7 mouse cellular contexts compared by ENCODE assay signal in the genomic region with DNA sequence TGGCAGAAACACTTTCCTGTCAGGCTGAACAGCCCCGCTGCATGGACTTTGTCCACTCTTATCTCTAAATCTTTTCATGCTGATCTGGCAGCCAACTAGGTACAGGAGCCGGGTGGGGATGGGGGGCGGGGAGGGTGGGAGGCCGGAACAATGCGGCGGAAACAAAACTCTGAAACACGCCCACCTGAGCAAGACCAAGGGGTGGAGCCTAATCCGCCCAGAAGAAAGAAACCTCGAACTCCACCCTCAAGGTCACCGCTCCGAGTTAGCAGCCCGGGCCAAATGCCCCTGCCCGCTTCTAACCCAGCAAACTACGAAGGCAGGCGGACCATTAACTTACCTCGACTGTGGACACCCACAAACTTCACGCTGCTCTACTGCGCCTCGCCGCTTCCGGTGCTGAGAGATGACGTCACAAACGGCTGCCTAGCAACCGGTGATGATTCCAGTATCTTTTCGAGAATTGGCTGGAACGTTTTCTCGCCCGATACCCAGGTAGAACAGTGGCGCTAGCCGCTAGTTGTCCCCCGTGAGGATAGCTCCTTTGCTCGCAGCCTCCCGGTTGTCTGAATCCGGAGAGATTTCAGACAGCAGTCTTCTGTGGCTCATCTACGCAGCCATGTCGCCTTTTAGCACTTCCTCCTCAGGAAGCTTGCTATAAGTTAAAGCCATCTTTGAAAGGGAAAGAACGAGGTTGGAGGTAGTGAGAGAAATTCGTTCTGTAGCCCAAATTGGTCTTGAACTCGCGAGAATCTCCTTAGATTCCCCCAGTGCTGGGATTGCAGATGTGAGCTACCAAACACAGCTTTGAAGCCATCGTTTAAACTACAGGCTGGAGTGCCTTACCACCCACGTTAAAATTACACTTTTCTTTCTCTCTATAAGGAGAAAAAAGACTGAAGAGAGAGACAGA. TPM values are rescaled to one million over a fixed set of nuclear protein-coding genes. Genes with fewer than 3 reads are reported as not detected.
DNase-seq lines count a peak whose midpoint lies in the region; ATAC-seq lines count a peak whose summit lies in the region.

Gene Aptx (minus strand): TSS at position 398 of the 913 bp plus-strand sequence.

- H3K4me1 ChIP-seq in intestine, embryonic 16.5 days (ENCODE audit: control insufficient read depth, insufficient read depth, low read length): peaks cover 25% of the 10 kb centered on the region
- H3K4me1 ChIP-seq in midbrain, embryonic 11.5 days (ENCODE audit: control insufficient read depth, insufficient read depth, low read length): peaks cover 16% of the 10 kb centered on the region

- H3K9ac ChIP-seq in intestine, embryonic 16.5 days (ENCODE audit: low read depth, low read length): peak within 1 kb of the TSS; percentile 72
- H3K9ac ChIP-seq in midbrain, embryonic 11.5 days (ENCODE audit: low read length): peak within 1 kb of the TSS; percentile 74

- H3K4me2 ChIP-seq in intestine, embryonic 16.5 days (ENCODE audit: low read depth, low read length): peak within 1 kb of the TSS; percentile 72
- peak within 1 kb of the TSS; percentile 72 for H3K4me2 ChIP-seq in midbrain, embryonic 11.5 days

- intact Hi-C loops in left cerebral cortex, postnatal 36 days (cut with DNase I): loop anchor here (1.0 kb wide), 1 partner anchor 19 kb away; the partner anchor contains the start of gene Dnaja1

- ATAC-seq in intestine, embryonic 16.5 days: peak; percentile 85
- peak; percentile 94 for ATAC-seq in midbrain, embryonic 11.5 days (ENCODE audit: low FRiP score)

- DNase-seq in adrenal gland, adult 2 months: peak; percentile 96
- DNase-seq in embryo, embryonic 11.5 days (ENCODE audit: low read depth, low spot score): peak; percentile 94
- DNase-seq in gastrocnemius, postnatal 4 days (ENCODE audit: low spot score in 2 of 2): peak; percentile 85 to 94
- DNase-seq in left cerebral cortex, postnatal 36 days (ENCODE audit: low spot score in 2 of 2): peak; percentile 97 to 98
- peak; percentile 100 for DNase-seq in midbrain, embryonic 11.5 days (ENCODE audit: low spot score, missing footprints)
- peak; percentile 94 for DNase-seq in skeletal muscle tissue, adult 2 months (ENCODE audit: low read depth, low spot score)

- H3K4me3 ChIP-seq in intestine, embryonic 16.5 days (ENCODE audit: low read length): peak within 1 kb of the TSS; percentile 60
- peak within 1 kb of the TSS; percentile 62 for H3K4me3 ChIP-seq in midbrain, embryonic 11.5 days (ENCODE audit: low read depth, low read length)

- H3K27me3 ChIP-seq in intestine, embryonic 16.5 days (replicated peaks; ENCODE audit: control insufficient read depth, insufficient read depth, low read length): no peaks in the 10 kb centered on the region
- no peaks in the 10 kb centered on the region for H3K27me3 ChIP-seq in midbrain, embryonic 11.5 days (ENCODE audit: control insufficient read depth, insufficient read depth, low read length)

- no peaks in the 10 kb centered on the region for H3K36me3 ChIP-seq in intestine, embryonic 16.5 days (ENCODE audit: control insufficient read depth, insufficient read depth, low read length)
- no peaks in the 10 kb centered on the region for H3K36me3 ChIP-seq in midbrain, embryonic 11.5 days (ENCODE audit: control insufficient read depth, insufficient read depth, low read length)

- H3K27ac ChIP-seq in intestine, embryonic 16.5 days (ENCODE audit: low read length): peak within 1 kb of the TSS; percentile 98
- peak within 1 kb of the TSS; percentile 81 for H3K27ac ChIP-seq in midbrain, embryonic 11.5 days (ENCODE audit: low read depth, low read length)

- no peaks in the 10 kb centered on the region for H3K9me3 ChIP-seq in intestine, embryonic 16.5 days (ENCODE audit: control insufficient read depth, low read length)
- no peaks in the 10 kb centered on the region for H3K9me3 ChIP-seq in midbrain, embryonic 11.5 days (ENCODE audit: control insufficient read depth, low read length)

- WGBS in intestine, embryonic 16.5 days: under 1% methylated on average over 42 of the region's 42 CpGs
- WGBS in midbrain, embryonic 11.5 days: under 1% methylated on average over 42 of the region's 42 CpGs

RNA-seq across cellular contexts. Expression of gene Aptx, which starts in this region (rescaled TPM):
- 10 to 100 TPM; 16.1 to 18.5 TPM for total RNA-seq in adrenal gland, adult 2 months (2021)
- polyA plus RNA-seq in adrenal gland, adult 2 months (2012; rRNA removed): 2.4 and 2.6 TPM in 2 replicates
- total RNA-seq in gastrocnemius, postnatal 4 days (2021): 10 to 100 TPM; 18.9 to 20.9 TPM
- 21.7 and 22.3 TPM in 2 replicates for polyA plus RNA-seq in intestine, embryonic 16.5 days (2015; fragmentation: Nextera tagmentation; extraction: Ambion mirVana)
- 10 to 100 TPM; 28.1 to 29.8 TPM for total RNA-seq in left cerebral cortex, postnatal 36 days (2021)
- 44.6 and 45.8 TPM in 2 replicates for polyA plus RNA-seq in midbrain, embryonic 11.5 days (2014; fragmentation: Nextera tagmentation; extraction: Ambion mirVana)

Comparison
In these comparisons a context has a peak if more than half of its experiments do, and no peak if none do; other contexts are left out.
1. Peak in every context shown above with its lines: DNase-seq, ATAC-seq, H3K4me3 ChIP-seq and H3K27ac ChIP-seq.